Mouse (Mus musculus): ENCODE data around the gene Slc5a2. TPM values are rescaled to one million over a fixed set of nuclear protein-coding genes. Genes with fewer than 3 reads are reported as not detected.

Gene Slc5a2
- polyA plus RNA-seq, 1 experiment from 2014 or later = not detected

DNA sequence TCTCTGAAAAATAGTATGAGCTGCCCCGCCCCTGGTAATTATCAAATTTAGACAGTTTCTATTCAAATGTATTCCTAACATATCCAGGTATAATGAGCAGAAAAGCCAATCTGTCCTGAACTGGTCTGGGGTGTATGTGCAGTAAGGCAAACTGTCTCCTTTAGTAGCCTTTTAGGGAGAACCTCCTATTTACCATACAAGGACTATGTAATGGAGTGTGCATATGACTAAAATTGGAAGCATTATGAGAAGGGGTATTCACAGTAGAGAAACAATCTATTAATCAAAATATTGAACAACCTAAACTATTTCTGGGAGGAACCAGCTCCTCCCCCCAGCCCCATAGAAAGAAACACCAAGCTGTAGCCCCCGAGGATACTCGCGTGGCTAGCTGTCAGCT is 14.3 kb downstream of the Slc5a2 start:
- ATAC-seq = no peak
- no peak overlapping the region for H3K4me3 ChIP-seq (ENCODE audit: low read depth, low read length)
- no peak overlapping the region for H3K9ac ChIP-seq (ENCODE audit: low read depth, low read length)
- H3K4me2 ChIP-seq (replicated peaks; ENCODE audit: low read depth) = no peak overlapping the region
- peaks cover 55% of the 10 kb centered on the region for H3K36me3 ChIP-seq (ENCODE audit: control insufficient read depth, insufficient read depth)
- 94% methylated on average over 4 of the region's 4 CpGs for WGBS
- no peaks in the 10 kb centered on the region for H3K27me3 ChIP-seq (replicated peaks; ENCODE audit: control insufficient read depth, insufficient read depth, low read length)
- TF ChIP-seq CTCF (IDR thresholded peaks at IDR 0.05; ENCODE audit: low read depth) = no peak
- H3K27ac ChIP-seq (ENCODE audit: low read depth, low read length) = no peak overlapping the region
- no peaks in the 10 kb centered on the region for H3K4me1 ChIP-seq (replicated peaks; ENCODE audit: control insufficient read depth, insufficient read depth, low read length)
- H3K9me3 ChIP-seq (ENCODE audit: control insufficient read depth) = no peaks in the 10 kb centered on the region

DNA sequence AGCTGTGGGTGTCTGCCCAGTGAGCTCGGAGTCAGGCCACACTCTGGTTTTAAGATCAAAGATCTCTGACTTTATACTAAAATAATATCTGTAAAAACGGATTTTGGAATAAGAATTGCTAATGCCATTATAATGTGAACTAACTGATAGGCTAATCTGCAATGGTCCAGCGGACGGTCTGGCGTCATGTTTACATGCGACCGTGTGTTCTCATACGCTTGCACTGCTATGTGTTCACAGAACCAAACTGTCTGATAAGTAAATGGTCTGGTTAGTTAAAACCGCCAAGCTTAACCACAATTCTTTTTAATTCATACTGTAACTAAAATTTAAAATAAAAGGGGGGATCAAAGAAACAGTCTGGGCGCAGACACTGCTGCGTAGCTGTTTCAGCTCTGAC is 16.3 kb downstream of the Slc5a2 start:
- 91% methylated on average over 11 of the region's 11 CpGs for WGBS
- H3K4me2 ChIP-seq (replicated peaks; ENCODE audit: low read depth) = no peak overlapping the region

DNA sequence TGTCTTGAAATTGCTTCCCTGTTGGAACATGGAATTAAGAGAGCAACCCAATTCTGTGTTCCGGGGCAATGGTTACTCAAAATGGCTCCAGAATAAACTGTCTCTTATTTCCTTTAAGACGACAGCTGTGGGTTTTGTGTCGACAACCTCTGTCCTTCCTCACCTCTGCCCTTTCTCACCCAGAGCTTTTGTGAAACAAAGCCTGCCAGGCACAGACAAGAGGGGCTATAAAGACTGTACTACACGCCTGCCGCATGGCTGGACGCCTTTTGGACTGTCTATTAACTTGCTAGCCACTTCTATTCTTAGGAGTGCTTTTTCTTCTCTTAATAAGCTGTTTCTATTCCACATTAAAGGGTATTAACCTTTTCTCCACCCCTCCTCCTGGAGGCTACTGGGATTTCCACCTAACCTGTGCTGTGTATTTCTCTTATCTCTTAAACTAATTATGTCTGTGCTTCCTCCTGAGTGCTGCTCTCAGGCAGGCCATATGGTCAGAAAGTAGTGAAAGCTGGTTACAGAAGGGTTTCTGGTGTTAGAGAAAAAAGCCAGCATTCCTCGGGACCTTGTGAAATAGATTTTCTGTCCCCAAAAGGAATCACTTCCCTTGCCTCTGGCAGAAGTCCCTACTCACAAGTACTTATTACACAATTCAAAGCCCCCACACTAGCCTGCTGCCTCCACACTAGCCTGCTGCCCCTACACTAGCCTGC is 17.2 kb downstream of the Slc5a2 start:
- TF ChIP-seq CTCF (IDR thresholded peaks at IDR 0.05; ENCODE audit: low read depth) = no peak
- WGBS = 23% methylated on average over 7 of the region's 7 CpGs
- Histone ChIP-seq H3K4me3 (ENCODE audit: low read depth, low read length) (no peak overlapping the region), H3K9ac (ENCODE audit: low read depth, low read length) (no peak overlapping the region), H3K4me1 (replicated peaks; ENCODE audit: control insufficient read depth, insufficient read depth, low read length) (no peaks in the 10 kb centered on the region), H3K27ac (ENCODE audit: low read depth, low read length) (peak overlapping the region; percentile 66), H3K9me3 (ENCODE audit: control insufficient read depth) (no peaks in the 10 kb centered on the region), H3K36me3 (ENCODE audit: control insufficient read depth, insufficient read depth) (peaks cover 55% of the 10 kb centered on the region), H3K27me3 (replicated peaks; ENCODE audit: control insufficient read depth, insufficient read depth, low read length) (no peaks in the 10 kb centered on the region), H3K4me2 (replicated peaks; ENCODE audit: low read depth) (no peak overlapping the region)
- peak; percentile 75 for ATAC-seq

More for the DNA sequence above, 16.3 kb downstream of the Slc5a2 start:
- Histone ChIP-seq H3K9me3 (ENCODE audit: control insufficient read depth) (no peaks in the 10 kb centered on the region), H3K9ac (ENCODE audit: low read depth, low read length) (no peak overlapping the region), H3K4me1 (replicated peaks; ENCODE audit: control insufficient read depth, insufficient read depth, low read length) (no peaks in the 10 kb centered on the region), H3K4me3 (ENCODE audit: low read depth, low read length) (no peak overlapping the region), H3K27ac (ENCODE audit: low read depth, low read length) (no peak overlapping the region), H3K27me3 (replicated peaks; ENCODE audit: control insufficient read depth, insufficient read depth, low read length) (no peaks in the 10 kb centered on the region), H3K36me3 (ENCODE audit: control insufficient read depth, insufficient read depth) (peaks cover 54% of the 10 kb centered on the region)
- ATAC-seq = no peak
- TF ChIP-seq CTCF (IDR thresholded peaks at IDR 0.05; ENCODE audit: low read depth) = no peak

DNA sequence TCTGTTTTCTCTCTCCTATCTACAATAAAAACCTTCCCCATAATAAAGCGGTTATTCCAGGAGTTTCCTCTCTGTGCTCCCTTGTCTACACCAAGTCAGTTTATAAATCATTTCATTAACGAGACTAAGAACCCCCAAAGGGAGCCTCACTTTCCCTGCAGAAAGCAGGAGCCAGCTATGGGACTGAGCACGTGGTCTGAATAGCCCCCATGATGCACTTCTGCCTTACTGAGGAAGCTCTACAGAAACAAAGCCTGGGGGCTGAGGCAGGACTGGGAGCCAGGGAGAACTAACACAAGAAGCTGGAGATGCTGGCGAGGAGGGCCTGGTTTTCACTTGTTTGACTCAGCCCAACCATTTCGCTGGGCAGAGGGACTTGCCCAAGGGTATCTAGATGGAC is 18.6 kb downstream of the Slc5a2 start:
- 0 out of 2 replicates have a peak, but pooled peaks cover 6% of the 10 kb centered on the region for H3K4me1 ChIP-seq (replicated peaks; ENCODE audit: control insufficient read depth, insufficient read depth, low read length)
- no peaks in the 10 kb centered on the region for H3K27me3 ChIP-seq (replicated peaks; ENCODE audit: control insufficient read depth, insufficient read depth, low read length)
- H3K27ac ChIP-seq (ENCODE audit: low read depth, low read length) = no peak overlapping the region
- WGBS = 43% methylated on average over 5 of the region's 5 CpGs
- no peak for TF ChIP-seq CTCF (IDR thresholded peaks at IDR 0.05; ENCODE audit: low read depth)
- no peaks in the 10 kb centered on the region for H3K9me3 ChIP-seq (ENCODE audit: control insufficient read depth)
- no peak overlapping the region for H3K9ac ChIP-seq (ENCODE audit: low read depth, low read length)
- peaks cover 52% of the 10 kb centered on the region for H3K36me3 ChIP-seq (ENCODE audit: control insufficient read depth, insufficient read depth)
- no peak for ATAC-seq
- H3K4me2 ChIP-seq (replicated peaks; ENCODE audit: low read depth) = no peak overlapping the region
- H3K4me3 ChIP-seq (ENCODE audit: low read depth, low read length) = no peak overlapping the region

DNA sequence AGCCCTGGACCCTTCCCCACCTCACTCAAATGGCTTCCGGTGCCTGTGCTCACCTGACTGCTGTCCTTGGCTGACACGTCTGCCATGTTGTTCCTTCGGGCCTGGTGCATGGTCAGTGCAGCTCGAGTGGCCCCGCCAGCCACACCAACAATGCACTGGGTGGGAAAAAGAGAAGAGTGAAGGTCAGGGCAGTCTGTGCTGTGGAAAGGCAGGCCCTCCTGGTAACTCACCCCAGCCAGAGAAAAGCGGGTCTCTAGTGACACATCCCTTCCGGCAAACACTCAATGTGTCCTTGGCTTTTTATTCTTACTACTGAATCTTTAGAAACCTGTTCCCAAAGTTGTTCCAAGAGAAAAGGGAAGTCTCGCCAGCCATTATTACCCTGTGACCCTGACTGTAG is 19.6 kb downstream of the Slc5a2 start:
- 86% methylated on average over 8 of the region's 8 CpGs for WGBS
- H3K27ac ChIP-seq (ENCODE audit: low read depth, low read length) = no peak overlapping the region
- no peaks in the 10 kb centered on the region for H3K27me3 ChIP-seq (replicated peaks; ENCODE audit: control insufficient read depth, insufficient read depth, low read length)
- peaks cover 46% of the 10 kb centered on the region for H3K36me3 ChIP-seq (ENCODE audit: control insufficient read depth, insufficient read depth)
- no peak overlapping the region for H3K4me3 ChIP-seq (ENCODE audit: low read depth, low read length)
- ATAC-seq = no peak
- no peaks in the 10 kb centered on the region for H3K9me3 ChIP-seq (ENCODE audit: control insufficient read depth)
- H3K4me1 ChIP-seq (replicated peaks; ENCODE audit: control insufficient read depth, insufficient read depth, low read length) = 0 out of 2 replicates have a peak, but pooled peaks cover 6% of the 10 kb centered on the region
- H3K9ac ChIP-seq (ENCODE audit: low read depth, low read length) = no peak overlapping the region
- no peak overlapping the region for H3K4me2 ChIP-seq (replicated peaks; ENCODE audit: low read depth)
- no peak for TF ChIP-seq CTCF (IDR thresholded peaks at IDR 0.05; ENCODE audit: low read depth)

DNA sequence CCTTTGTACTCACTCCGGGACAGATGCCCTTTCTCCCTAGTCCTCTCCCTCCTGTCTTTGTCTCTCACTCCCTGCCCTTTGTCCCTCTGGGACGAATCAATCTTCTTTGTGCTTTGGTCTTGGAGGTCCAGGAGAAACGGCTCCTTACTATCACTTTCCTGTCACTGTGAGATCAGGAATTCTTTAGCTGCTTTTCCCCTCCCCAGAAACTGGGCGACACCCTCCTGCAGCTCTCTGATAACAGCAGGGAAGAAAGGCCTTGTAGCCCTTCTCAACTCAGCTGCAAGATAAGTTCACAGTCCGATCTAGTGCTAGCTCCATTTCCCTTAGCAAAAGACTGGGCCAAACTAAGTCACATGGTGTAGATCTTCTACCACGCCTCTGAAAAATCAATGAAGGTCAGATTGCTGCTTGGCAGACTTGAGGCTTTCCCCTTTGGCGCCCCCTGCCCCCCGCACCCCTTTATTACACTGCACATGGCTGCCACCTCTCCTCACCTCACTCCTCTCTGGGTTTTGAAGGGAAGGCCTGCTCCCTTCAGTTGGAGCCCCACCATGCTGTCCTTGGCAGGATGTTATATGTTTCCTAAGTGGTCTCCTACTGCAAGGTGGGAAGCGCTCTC is 23.6 kb downstream of the Slc5a2 start:
- H3K27me3 ChIP-seq (replicated peaks; ENCODE audit: control insufficient read depth, insufficient read depth, low read length) = no peaks in the 10 kb centered on the region
- no peaks in the 10 kb centered on the region for H3K9me3 ChIP-seq (ENCODE audit: control insufficient read depth)
- peak overlapping the region; percentile 36 for H3K27ac ChIP-seq (ENCODE audit: low read depth, low read length)
- TF ChIP-seq CTCF (IDR thresholded peaks at IDR 0.05; ENCODE audit: low read depth) = peak; percentile 69
- 0 out of 2 replicates have a peak, but pooled peaks cover 6% of the 10 kb centered on the region for H3K4me1 ChIP-seq (replicated peaks; ENCODE audit: control insufficient read depth, insufficient read depth, low read length)
- peaks cover 54% of the 10 kb centered on the region for H3K36me3 ChIP-seq (ENCODE audit: control insufficient read depth, insufficient read depth)
- 20% methylated on average over 9 of the region's 9 CpGs for WGBS
- H3K9ac ChIP-seq (ENCODE audit: low read depth, low read length) = 0 out of 2 replicates have a peak overlapping the region, but pooled peaks have one; percentile 17
- peak; percentile 89 for ATAC-seq
- H3K4me3 ChIP-seq (ENCODE audit: low read depth, low read length) = no peak overlapping the region
- H3K4me2 ChIP-seq (replicated peaks; ENCODE audit: low read depth) = peak overlapping the region; percentile 2; the same call in 1 of the 2 replicates

Data from intestine, postnatal 0 days (tissue).